Mouse (Mus musculus) kidney, postnatal 0 days (tissue): ENCODE results near the gene Ubl4b. TPM values are rescaled to one million over a fixed set of nuclear protein-coding genes. Genes with fewer than 3 reads are reported as not detected.

Source experiments
- ATAC-seq: fragments of 200-750 bp; cut with Nextera tagmentation; replicated peaks from 2 replicates; pipeline ENCODE4 v1.8.0; 2017; ENCODE audit warnings: low read depth, moderate number of reproducible peaks, moderate TSS enrichment, moderate library complexity; ENCODE audit not compliant: low FRiP score
- DNase-seq: peaks from one replicate; pipeline ENCODE4 v3.0.0-alpha.2; 2016; ENCODE audit warnings: low spot score
- H3K27ac ChIP-seq: fragments of 300-500 bp; sonication (generic); 2 replicates; pipeline ENCODE4 v1.5.1; 2014; ENCODE audit warnings: mild to moderate bottlenecking
- H3K27me3 ChIP-seq: fragments of 300-500 bp; sonication (generic); 2 replicates; pipeline ENCODE4 v1.6.1; 2014; ENCODE audit warnings: low read length, mixed read lengths; ENCODE audit not compliant: insufficient read depth
- H3K36me3 ChIP-seq: fragments of 300-500 bp; sonication (generic); 2 replicates; pipeline ENCODE4 v1.6.1; 2014; ENCODE audit warnings: low read length, mixed read lengths; ENCODE audit not compliant: insufficient read depth
- H3K4me1 ChIP-seq: fragments of 300-500 bp; sonication (generic); replicated peaks from 2 replicates; pipeline ENCODE4 v1.6.1; 2014; ENCODE audit warnings: antibody characterized with exemption, low read length, mixed read lengths; ENCODE audit not compliant: insufficient read depth
- H3K4me2 ChIP-seq: fragments of 300-500 bp; sonication (generic); 2 replicates; pipeline ENCODE4 v1.6.1; 2014; ENCODE audit warnings: mild to moderate bottlenecking, low read length, moderate library complexity, mixed read lengths
- H3K4me3 ChIP-seq: fragments of 300-500 bp; sonication (generic); replicated peaks from 2 replicates; pipeline ENCODE4 v1.5.1; 2014; ENCODE audit warnings: low read depth, low read length
- H3K9ac ChIP-seq: fragments of 300-500 bp; sonication (generic); 2 replicates; pipeline ENCODE4 v1.6.1; 2014; ENCODE audit warnings: low read depth, low read length
- H3K9me3 ChIP-seq: fragments of 300-500 bp; sonication (generic); replicated peaks from 2 replicates; pipeline ENCODE4 v1.6.1; 2016; ENCODE audit warnings: low read length, inconsistent platforms, mixed read lengths
- CTCF ChIP-seq: IDR thresholded peaks from 2 replicates; pipeline ENCODE4 v1.5.1; 2016; ENCODE audit warnings: antibody characterized with exemption, low read depth, mild to moderate bottlenecking, moderate library complexity
- WGBS: fragments of 180-500 bp; shearing (Covaris S2); extraction: QIAGEN DNeasy Blood & Tissue Kit; methylation state at CpG from one replicate; pipeline ENCODE4 v1.1.7; 2014; 5-methylcytosine and 5-hydroxymethylcytosine counted together
- polyA plus RNA-seq: library from polyadenylated mRNA; unstranded; fragments of >200 nt; fragmentation: Nextera tagmentation; extraction: Ambion mirVana; gene quantifications from 2 replicates; pipeline ENCODE4 v1.2.1, GENCODE M21; 2015

Ubl4b gene
- polyA plus RNA-seq, 1 experiment from 2014 or later, result not detected

GRCm38 (mm10) chr3:107576807-107577206, 21.9 kb upstream of the Ubl4b start:
- H3K4me1 ChIP-seq, result no peaks in the 10 kb centered on the region
- no peak for TF ChIP-seq CTCF
- no peaks in the 10 kb centered on the region for H3K9me3 ChIP-seq
- WGBS, result 71% methylated on average over 3 of the region's 3 CpGs
- DNase-seq (no peak), ATAC-seq (no peak)
- H3K4me3 ChIP-seq, result no peak overlapping the region
- no peaks in the 10 kb centered on the region for H3K36me3 ChIP-seq
- no peak overlapping the region for H3K4me2 ChIP-seq
- no peak overlapping the region for H3K9ac ChIP-seq
- H3K27me3 ChIP-seq, result peaks cover 17% of the 10 kb centered on the region
- no peak overlapping the region for H3K27ac ChIP-seq

- Histone ChIP-seq H3K27ac (no peak overlapping the region), H3K4me1 (no peaks in the 10 kb centered on the region), H3K4me2 (no peak overlapping the region), H3K4me3 (no peak overlapping the region), H3K27me3 (0 out of 2 replicates have a peak, but pooled peaks cover 3% of the 10 kb centered on the region), H3K9ac (no peak overlapping the region), H3K36me3 (no peaks in the 10 kb centered on the region), H3K9me3 (no peaks in the 10 kb centered on the region)
- 57% methylated on average over 2 of the region's 2 CpGs for WGBS
- peak; percentile 64 for TF ChIP-seq CTCF
- no peak for ATAC-seq
- DNase-seq, result no peak
These were observed 16.3 kb upstream of the Ubl4b start for GRCm38 (mm10) chr3:107571205-107571604.

- peaks cover 11% of the 10 kb centered on the region; the same call in 1 of the 2 replicates for H3K27me3 ChIP-seq
- whole genome bisulfite sequencing, result 54% methylated on average over 4 of the region's 4 CpGs
- TF ChIP-seq CTCF, result no peak
These were observed 13.8 kb upstream of the Ubl4b start for GRCm38 (mm10) chr3:107568721-107569120.

GRCm38 (mm10) chr3:107567766-107568165, 12.9 kb upstream of the Ubl4b start:
- no peak for TF ChIP-seq CTCF
- H3K9ac ChIP-seq, result no peak overlapping the region
- no peak overlapping the region for H3K4me3 ChIP-seq
- H3K4me1 ChIP-seq, result no peaks in the 10 kb centered on the region
- no peak overlapping the region for H3K4me2 ChIP-seq
- WGBS, result 66% methylated on average over 7 of the region's 7 CpGs
- ATAC-seq, result no peak
- no peak for DNase-seq
- H3K27ac ChIP-seq, result no peak overlapping the region
- H3K27me3 ChIP-seq, result peaks cover 11% of the 10 kb centered on the region; the same call in 1 of the 2 replicates
- no peaks in the 10 kb centered on the region for H3K36me3 ChIP-seq
- H3K9me3 ChIP-seq, result no peaks in the 10 kb centered on the region

More at GRCm38 (mm10) chr3:107568721-107569120, 13.8 kb upstream of the Ubl4b start:
- Histone ChIP-seq H3K4me1 (no peaks in the 10 kb centered on the region), H3K27ac (no peak overlapping the region), H3K9me3 (no peaks in the 10 kb centered on the region), H3K4me3 (no peak overlapping the region), H3K36me3 (no peaks in the 10 kb centered on the region), H3K4me2 (no peak overlapping the region), H3K9ac (no peak overlapping the region)
- ATAC-seq (no peak), DNase-seq (no peak)

DNA sequence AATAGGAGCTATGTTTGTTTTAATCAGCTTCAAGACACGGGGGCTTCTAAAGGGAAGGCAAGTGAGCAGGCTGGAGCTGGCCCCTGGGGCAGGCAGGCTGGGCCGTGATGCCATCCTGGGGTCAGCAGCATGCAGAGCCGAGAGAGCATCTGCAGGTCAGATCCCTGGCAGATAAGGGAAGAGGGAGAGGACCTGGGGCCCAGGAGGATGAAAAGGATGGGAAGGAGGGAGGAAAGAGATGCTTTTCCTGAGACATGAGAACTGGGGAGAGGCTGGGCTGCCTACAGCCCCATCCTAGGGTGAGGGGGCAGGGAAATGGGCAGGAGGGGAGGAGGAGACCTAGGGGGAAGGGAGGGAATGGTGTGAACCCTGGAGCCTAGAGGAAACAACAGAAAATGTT, 10.5 kb upstream of the Ubl4b start:
- Histone ChIP-seq H3K4me1 (no peaks in the 10 kb centered on the region), H3K4me3 (no peak overlapping the region), H3K27me3 (peaks cover 11% of the 10 kb centered on the region; the same call in 1 of the 2 replicates), H3K9ac (no peak overlapping the region), H3K27ac (no peak overlapping the region), H3K9me3 (no peaks in the 10 kb centered on the region), H3K4me2 (no peak overlapping the region), H3K36me3 (no peaks in the 10 kb centered on the region)
- DNase-seq (no peak), ATAC-seq (no peak)
- no peak for TF ChIP-seq CTCF
- 29% methylated on average over 3 of the region's 3 CpGs for WGBS

GRCm38 (mm10) chr3:107563880-107564279, 9.0 kb upstream of the Ubl4b start:
- H3K27me3 ChIP-seq, result peaks cover 10% of the 10 kb centered on the region; the same call in 1 of the 2 replicates
- no peak overlapping the region for H3K27ac ChIP-seq
- 45% methylated on average over 4 of the region's 4 CpGs for WGBS
- H3K4me3 ChIP-seq, result no peak overlapping the region
- no peak for ATAC-seq
- H3K36me3 ChIP-seq, result no peaks in the 10 kb centered on the region
- H3K4me2 ChIP-seq, result no peak overlapping the region
- H3K9ac ChIP-seq, result no peak overlapping the region
- DNase-seq, result no peak
- no peaks in the 10 kb centered on the region for H3K9me3 ChIP-seq
- TF ChIP-seq CTCF, result no peak
- H3K4me1 ChIP-seq, result no peaks in the 10 kb centered on the region

GRCm38 (mm10) chr3:107562591-107562990, 7.7 kb upstream of the Ubl4b start:
- H3K36me3 ChIP-seq, result no peaks in the 10 kb centered on the region
- no peak overlapping the region for H3K4me2 ChIP-seq
- H3K4me1 ChIP-seq, result no peaks in the 10 kb centered on the region
- H3K27me3 ChIP-seq, result peaks cover 14% of the 10 kb centered on the region; the same call in 1 of the 2 replicates
- WGBS, result 51% methylated on average over 4 of the region's 4 CpGs
- TF ChIP-seq CTCF, result no peak
- ATAC-seq (no peak), DNase-seq (no peak)
- no peak overlapping the region for H3K27ac ChIP-seq
- H3K9me3 ChIP-seq, result no peaks in the 10 kb centered on the region
- H3K4me3 ChIP-seq, result no peak overlapping the region
- no peak overlapping the region for H3K9ac ChIP-seq
